Mouse (Mus musculus): ENCODE data around the gene Gpr62.

GRCm38 (mm10) chr9:106465571-106466200 lies at the start of gene Gpr62:
- no peak for TF ChIP-seq CTCF (conservative IDR thresholded peaks at IDR 0.05 in 1 of 2, IDR thresholded peaks at IDR 0.05 in 1 of 2; ENCODE audit: low read depth in 2 of 2, low read length in 2 of 2)
- TF ChIP-seq ZC3H11A (IDR thresholded peaks at IDR 0.05; ENCODE audit: low read depth, low read length): no peak
- TF ChIP-seq SIN3A (IDR thresholded peaks at IDR 0.05; ENCODE audit: low read length): no peak
- no peak for TF ChIP-seq POLR2A (IDR thresholded peaks at IDR 0.05; ENCODE audit: low read depth, low read length)
- no peak for TF ChIP-seq TCF12 (IDR thresholded peaks at IDR 0.05; ENCODE audit: low read depth, low read length)

Measured in CH12.LX (cell line).